Mouse (Mus musculus) megakaryocyte progenitor cell, adult 5-6 weeks (primary cell): ENCODE measurements around the gene Gm20388. TPM values are rescaled to one million over a fixed set of nuclear protein-coding genes. Genes with fewer than 3 reads are reported as not detected.
A peak's percentile ranks its signal among the peaks of the same experiment; 100 is the strongest.

Source experiments
- ATAC-seq: replicated peaks from 2 replicates; pipeline ENCODE4 v1.8.0; 2016; ENCODE audit warnings: mild to moderate bottlenecking, moderate TSS enrichment, inconsistent platforms; ENCODE audit not compliant: poor library complexity
- total RNA-seq, 2 experiments: library from RNA; stranded (forward) in 1 of 2; stranded (reverse) in 1 of 2; fragments of 157-497, 149-512 nt in 1 of 2; fragments of 200-1000 nt in 1 of 2; gene quantifications; 2 replicates each; pipeline versions ENCODE4 v1.2.3 to v1.2.4; 2015 to 2017

Gene Gm20388
- total RNA-seq, 2 experiments from 2014 or later = 18.6 TPM; not detected in 1

- ATAC-seq = peak; percentile 26
Observed at GRCm38 (mm10) chr8:124270904-124271303, 4360.3 kb downstream of the Gm20388 start.

- ATAC-seq = peak; percentile 55
Observed at GRCm38 (mm10) chr8:124271518-124271917, 4360.9 kb downstream of the Gm20388 start.

- no peak for ATAC-seq
Observed at GRCm38 (mm10) chr8:124272792-124273191, 4362.2 kb downstream of the Gm20388 start.

GRCm38 (mm10) chr8:124273606-124274218 is 4363.1 kb downstream of the Gm20388 start:
- ATAC-seq = peak; percentile 40

- no peak for ATAC-seq
Observed at GRCm38 (mm10) chr8:124274441-124275120, 4363.9 kb downstream of the Gm20388 start.

GRCm38 (mm10) chr8:124275377-124276071 is 4364.9 kb downstream of the Gm20388 start:
- no peak for ATAC-seq

- no peak for ATAC-seq
Observed at GRCm38 (mm10) chr8:124277951-124278910, 4367.6 kb downstream of the Gm20388 start.

- no peak for ATAC-seq
Observed at GRCm38 (mm10) chr8:124278956-124279689, 4368.5 kb downstream of the Gm20388 start.

- no peak for ATAC-seq
Observed at GRCm38 (mm10) chr8:124279690-124279985, 4369.0 kb downstream of the Gm20388 start.

- peak; percentile 36; the same call in 1 of the 2 replicates for ATAC-seq
Observed at GRCm38 (mm10) chr8:124281700-124282541, 4371.3 kb downstream of the Gm20388 start.

GRCm38 (mm10) chr8:124282878-124283630 is 4372.4 kb downstream of the Gm20388 start:
- no peak for ATAC-seq

- no peak for ATAC-seq
Observed at GRCm38 (mm10) chr8:124283644-124284332, 4373.1 kb downstream of the Gm20388 start.

GRCm38 (mm10) chr8:124284333-124284711 is 4373.7 kb downstream of the Gm20388 start:
- no peak for ATAC-seq

- no peak for ATAC-seq
Observed at GRCm38 (mm10) chr8:124284984-124285576, 4374.4 kb downstream of the Gm20388 start.

- no peak for ATAC-seq
Observed at GRCm38 (mm10) chr8:124286461-124287124, 4376.0 kb downstream of the Gm20388 start.

- no peak for ATAC-seq
Observed at GRCm38 (mm10) chr8:124288215-124288864, 4377.7 kb downstream of the Gm20388 start.
